Mouse (Mus musculus): ENCODE measurements at regions not wholly inside any gene's neighbourhood (a gene's known extent, or its start where the extent isn't known, plus 50 kb on each side); places are given as distances from the start of the nearest gene placed in this dataset.

- DNase-seq (ENCODE audit: low spot score) (no peak), ATAC-seq (ENCODE audit: extremely low read depth, insufficient number of reproducible peaks, low FRiP score, poor library complexity, severe bottlenecking) (no peak)
- Histone ChIP-seq H3K4me1 (ENCODE audit: insufficient read depth, low read depth, low read length) (peaks cover 22% of the 10 kb centered on the region), H3K9me3 (replicated peaks) (no peaks in the 10 kb centered on the region), H3K27me3 (ENCODE audit: insufficient read depth, low read length) (peaks cover 10% of the 10 kb centered on the region; the same call in 1 of the 2 replicates), H3K4me3 (ENCODE audit: low read depth, low read length) (no peak overlapping the region), H3K36me3 (replicated peaks) (no peaks in the 10 kb centered on the region)
- no peak for TF ChIP-seq GATA1 (IDR thresholded peaks at IDR 0.05; ENCODE audit: borderline replicate concordance, low read length)
- no peak for TF ChIP-seq CTCF (IDR thresholded peaks at IDR 0.05; ENCODE audit: low read depth, low read length)
- no peak for TF ChIP-seq TAL1 (conservative IDR thresholded peaks at IDR 0.05; ENCODE audit: low read depth, low read length)
- TF ChIP-seq GATA2 (IDR thresholded peaks at IDR 0.05; ENCODE audit: borderline replicate concordance, low read depth, low read length), result no peak
- no peak for TF ChIP-seq POLR2AphosphoS5 (IDR thresholded peaks at IDR 0.05; ENCODE audit: insufficient replicate concordance, low read depth, low read length)
These were observed 67.3 kb upstream of the Osbpl8 start for GRCm38 (mm10) chr10:111097245-111097644.

GRCm38 (mm10) chr10:111096811-111097210 lies 67.7 kb upstream of the Osbpl8 start:
- no peak for TF ChIP-seq GATA2 (IDR thresholded peaks at IDR 0.05; ENCODE audit: borderline replicate concordance, low read depth, low read length)
- no peak for TF ChIP-seq CTCF (IDR thresholded peaks at IDR 0.05; ENCODE audit: low read depth, low read length)
- TF ChIP-seq GATA1 (IDR thresholded peaks at IDR 0.05; ENCODE audit: borderline replicate concordance, low read length), result no peak
- no peak for TF ChIP-seq TAL1 (conservative IDR thresholded peaks at IDR 0.05; ENCODE audit: low read depth, low read length)
- TF ChIP-seq POLR2AphosphoS5 (IDR thresholded peaks at IDR 0.05; ENCODE audit: insufficient replicate concordance, low read depth, low read length), result no peak
- no peaks in the 10 kb centered on the region for H3K9me3 ChIP-seq (replicated peaks)
- no peak for DNase-seq (ENCODE audit: low spot score)
- no peaks in the 10 kb centered on the region for H3K36me3 ChIP-seq (replicated peaks)
- peaks cover 12% of the 10 kb centered on the region for H3K27me3 ChIP-seq (ENCODE audit: insufficient read depth, low read length)
- no peak overlapping the region for H3K4me3 ChIP-seq (ENCODE audit: low read depth, low read length)
- no peak for ATAC-seq (ENCODE audit: extremely low read depth, insufficient number of reproducible peaks, low FRiP score, poor library complexity, severe bottlenecking)
- peaks cover 17% of the 10 kb centered on the region; the same call in 1 of the 2 replicates for H3K4me1 ChIP-seq (ENCODE audit: insufficient read depth, low read depth, low read length)

- H3K27me3 ChIP-seq (ENCODE audit: insufficient read depth, low read length), result peaks cover 24% of the 10 kb centered on the region
- peaks cover 7% of the 10 kb centered on the region; the same call in 1 of the 2 replicates for H3K4me1 ChIP-seq (ENCODE audit: insufficient read depth, low read depth, low read length)
- ATAC-seq (ENCODE audit: extremely low read depth, insufficient number of reproducible peaks, low FRiP score, poor library complexity, severe bottlenecking), result no peak
These were observed 70.1 kb upstream of the Osbpl8 start for GRCm38 (mm10) chr10:111094405-111094804.

GRCm38 (mm10) chr10:111089382-111089781 lies 75.2 kb upstream of the Osbpl8 start:
- no peak for DNase-seq (ENCODE audit: low spot score)
- H3K36me3 ChIP-seq (replicated peaks), result no peaks in the 10 kb centered on the region
- no peaks in the 10 kb centered on the region for H3K9me3 ChIP-seq (replicated peaks)
- H3K4me1 ChIP-seq (ENCODE audit: insufficient read depth, low read depth, low read length), result peaks cover 19% of the 10 kb centered on the region
- no peak for ATAC-seq (ENCODE audit: extremely low read depth, insufficient number of reproducible peaks, low FRiP score, poor library complexity, severe bottlenecking)
- H3K4me3 ChIP-seq (ENCODE audit: low read depth, low read length), result no peak overlapping the region
- peaks cover 29% of the 10 kb centered on the region for H3K27me3 ChIP-seq (ENCODE audit: insufficient read depth, low read length)
- TF ChIP-seq TAL1 (conservative IDR thresholded peaks at IDR 0.05; ENCODE audit: low read depth, low read length) (no peak), GATA1 (IDR thresholded peaks at IDR 0.05; ENCODE audit: borderline replicate concordance, low read length) (no peak), GATA2 (IDR thresholded peaks at IDR 0.05; ENCODE audit: borderline replicate concordance, low read depth, low read length) (no peak), CTCF (IDR thresholded peaks at IDR 0.05; ENCODE audit: low read depth, low read length) (no peak), POLR2AphosphoS5 (IDR thresholded peaks at IDR 0.05; ENCODE audit: insufficient replicate concordance, low read depth, low read length) (no peak)

More at GRCm38 (mm10) chr10:111094405-111094804, 70.1 kb upstream of the Osbpl8 start:
- no peak for DNase-seq (ENCODE audit: low spot score)
- no peak overlapping the region for H3K4me3 ChIP-seq (ENCODE audit: low read depth, low read length)
- no peaks in the 10 kb centered on the region for H3K9me3 ChIP-seq (replicated peaks)
- TF ChIP-seq POLR2AphosphoS5 (IDR thresholded peaks at IDR 0.05; ENCODE audit: insufficient replicate concordance, low read depth, low read length) (no peak), GATA1 (IDR thresholded peaks at IDR 0.05; ENCODE audit: borderline replicate concordance, low read length) (no peak), GATA2 (IDR thresholded peaks at IDR 0.05; ENCODE audit: borderline replicate concordance, low read depth, low read length) (no peak), TAL1 (conservative IDR thresholded peaks at IDR 0.05; ENCODE audit: low read depth, low read length) (no peak), CTCF (IDR thresholded peaks at IDR 0.05; ENCODE audit: low read depth, low read length) (no peak)
- H3K36me3 ChIP-seq (replicated peaks), result no peaks in the 10 kb centered on the region

- Histone ChIP-seq H3K27me3 (ENCODE audit: insufficient read depth, low read length) (peaks cover 24% of the 10 kb centered on the region), H3K36me3 (replicated peaks) (no peaks in the 10 kb centered on the region), H3K4me1 (ENCODE audit: insufficient read depth, low read depth, low read length) (peaks cover 21% of the 10 kb centered on the region), H3K9me3 (replicated peaks) (no peaks in the 10 kb centered on the region), H3K4me3 (ENCODE audit: low read depth, low read length) (no peak overlapping the region)
- ATAC-seq (ENCODE audit: extremely low read depth, insufficient number of reproducible peaks, low FRiP score, poor library complexity, severe bottlenecking), result peak; percentile 83
- no peak for DNase-seq (ENCODE audit: low spot score)
- peak; percentile 44 for TF ChIP-seq TAL1 (conservative IDR thresholded peaks at IDR 0.05; ENCODE audit: low read depth, low read length)
- no peak for TF ChIP-seq CTCF (IDR thresholded peaks at IDR 0.05; ENCODE audit: low read depth, low read length)
These were observed 75.6 kb upstream of the Zdhhc17 start for GRCm38 (mm10) chr10:111085561-111085960.

- ATAC-seq (ENCODE audit: extremely low read depth, insufficient number of reproducible peaks, low FRiP score, poor library complexity, severe bottlenecking) (no peak), DNase-seq (ENCODE audit: low spot score) (no peak)
- no peak for TF ChIP-seq CTCF (IDR thresholded peaks at IDR 0.05; ENCODE audit: low read depth, low read length)
- TF ChIP-seq GATA1 (IDR thresholded peaks at IDR 0.05; ENCODE audit: borderline replicate concordance, low read length), result no peak
- TF ChIP-seq TAL1 (conservative IDR thresholded peaks at IDR 0.05; ENCODE audit: low read depth, low read length), result no peak
- TF ChIP-seq POLR2AphosphoS5 (IDR thresholded peaks at IDR 0.05; ENCODE audit: insufficient replicate concordance, low read depth, low read length), result no peak
- no peak for TF ChIP-seq GATA2 (IDR thresholded peaks at IDR 0.05; ENCODE audit: borderline replicate concordance, low read depth, low read length)
- peaks cover 19% of the 10 kb centered on the region for H3K4me1 ChIP-seq (ENCODE audit: insufficient read depth, low read depth, low read length)
- no peak overlapping the region for H3K4me3 ChIP-seq (ENCODE audit: low read depth, low read length)
- H3K9me3 ChIP-seq (replicated peaks), result no peaks in the 10 kb centered on the region
- H3K36me3 ChIP-seq (replicated peaks), result no peaks in the 10 kb centered on the region
- H3K27me3 ChIP-seq (ENCODE audit: insufficient read depth, low read length), result peaks cover 13% of the 10 kb centered on the region
These were observed 74.4 kb upstream of the Zdhhc17 start for GRCm38 (mm10) chr10:111084267-111084780.
